Mouse (Mus musculus) ZHBTc4 (cell line): ENCODE measurements around the gene Pdilt.
A peak's percentile ranks its signal among the peaks of the same experiment; 100 is the strongest.

Experiments
- DNase-seq: peaks from one replicate; pipeline ENCODE4 v3.0.0-alpha.2; 2011; ENCODE audit warnings: low read depth, low spot score

The Pdilt gene

DNA sequence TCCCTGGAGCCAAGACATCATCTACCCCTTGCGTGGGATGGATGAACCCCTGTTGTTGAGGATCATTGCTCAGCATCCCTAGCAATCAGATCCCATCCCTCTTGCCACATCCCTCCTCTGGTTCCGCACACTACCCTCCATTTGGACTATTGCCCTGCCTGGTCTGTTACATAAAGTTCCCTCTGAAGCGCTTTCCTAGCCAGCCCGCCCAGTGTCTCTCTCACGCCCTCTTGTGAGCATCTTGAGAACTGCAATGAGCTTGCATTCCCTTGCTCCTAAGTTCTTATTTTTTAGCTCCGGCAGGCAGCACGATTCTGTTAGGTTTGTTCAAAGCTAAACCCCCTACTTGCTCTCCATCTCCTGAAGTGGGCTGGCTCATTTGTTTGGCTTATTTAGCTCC is 10.2 kb downstream of the Pdilt start:
- DNase-seq = peak; percentile 74

DNA sequence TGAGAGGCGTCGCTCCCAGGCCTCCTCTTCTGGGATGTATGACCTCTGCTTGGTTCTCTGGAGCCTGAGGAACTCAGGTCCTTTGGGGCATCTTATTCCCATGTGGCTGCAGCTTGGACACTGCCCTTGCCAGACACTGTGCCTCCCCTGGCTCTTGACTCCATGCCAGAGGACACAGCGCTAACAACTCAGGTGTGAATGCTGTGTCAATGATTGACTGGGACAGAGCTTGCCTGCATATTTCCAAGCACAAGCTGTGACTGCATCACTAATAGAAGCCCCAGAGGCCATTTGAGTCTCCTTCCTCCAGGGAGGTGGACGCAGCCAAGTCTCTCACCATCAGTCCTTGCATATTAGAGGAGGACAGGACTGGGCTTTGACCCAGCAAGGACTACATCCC is 12.1 kb downstream of the Pdilt start:
- DNase-seq = no peak

DNA sequence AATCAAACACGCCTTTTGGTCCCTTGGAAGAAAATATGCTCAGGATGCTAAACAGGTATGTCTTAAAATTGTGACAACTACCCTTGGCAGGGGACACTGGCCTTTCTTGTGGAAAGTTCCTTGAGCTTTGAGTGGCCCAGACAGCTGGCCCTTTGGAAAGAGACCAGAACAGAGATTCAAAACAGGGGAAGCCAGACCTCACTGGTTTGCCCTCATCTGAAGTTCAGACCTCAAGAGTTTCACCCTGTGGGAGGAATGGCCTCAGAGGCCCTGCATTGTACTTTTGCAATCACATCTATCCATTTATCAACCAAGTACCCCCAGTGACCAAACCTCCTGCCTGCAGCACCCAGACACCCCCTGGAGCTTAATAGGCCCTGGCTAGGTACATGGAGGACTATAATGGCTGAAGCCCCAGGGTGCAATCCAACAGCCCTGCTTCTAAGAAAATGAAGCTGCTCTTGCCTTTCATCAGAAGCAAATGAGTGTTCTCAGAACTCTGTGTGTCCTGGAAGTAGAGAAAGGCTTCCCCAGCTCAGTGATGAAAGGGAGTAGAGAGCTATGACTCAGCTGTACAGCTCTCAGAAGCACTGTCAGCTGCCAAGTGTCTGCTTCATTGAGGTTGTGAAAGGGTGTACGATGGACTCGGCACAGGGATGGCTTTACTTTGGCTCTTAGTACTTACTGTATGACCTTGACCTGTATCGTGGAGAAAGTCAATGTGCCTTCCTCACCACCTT is 33.1 kb downstream of the Pdilt start:
- no peak for DNase-seq

DNA sequence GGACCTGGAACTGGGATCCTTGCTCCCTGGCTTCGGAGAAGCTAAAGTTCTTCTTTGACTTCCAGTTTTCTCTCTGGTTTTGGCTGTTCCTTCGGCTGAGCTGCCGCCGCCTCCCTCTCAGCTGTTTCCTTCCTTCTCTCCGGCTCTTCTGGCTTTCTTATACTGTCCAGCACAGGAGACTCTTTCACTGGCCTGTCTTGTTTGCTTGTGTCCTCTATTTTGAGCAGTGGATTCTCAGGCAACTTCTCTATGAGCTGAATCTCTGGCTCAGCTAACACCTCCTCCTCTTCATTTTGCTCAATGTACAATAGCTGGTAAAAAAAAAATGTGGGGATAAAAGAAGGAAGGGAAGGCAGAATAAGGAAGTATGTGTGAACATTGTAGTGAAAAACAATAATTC is 36.6 kb downstream of the Pdilt start:
- no peak for DNase-seq

DNA sequence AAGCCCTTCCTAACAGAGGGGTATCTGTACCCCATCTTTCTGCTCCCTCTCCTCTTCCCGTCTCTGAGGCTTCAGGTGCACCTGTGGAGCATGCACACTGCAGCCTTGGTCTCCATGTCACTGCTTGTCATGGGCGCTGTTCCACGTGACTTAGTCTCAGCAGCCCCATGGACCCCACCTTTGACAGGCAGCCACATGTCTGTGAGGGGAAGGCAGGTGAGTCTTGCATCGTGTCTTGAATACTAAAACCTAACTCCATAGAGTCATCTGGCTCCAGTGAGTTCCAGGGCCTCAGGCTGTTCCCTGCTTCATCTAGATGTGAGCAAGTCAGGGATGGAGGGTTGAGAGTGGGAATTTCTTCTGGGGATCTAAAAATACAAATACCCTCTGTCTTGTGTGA is 39.1 kb downstream of the Pdilt start:
- no peak for DNase-seq

DNA sequence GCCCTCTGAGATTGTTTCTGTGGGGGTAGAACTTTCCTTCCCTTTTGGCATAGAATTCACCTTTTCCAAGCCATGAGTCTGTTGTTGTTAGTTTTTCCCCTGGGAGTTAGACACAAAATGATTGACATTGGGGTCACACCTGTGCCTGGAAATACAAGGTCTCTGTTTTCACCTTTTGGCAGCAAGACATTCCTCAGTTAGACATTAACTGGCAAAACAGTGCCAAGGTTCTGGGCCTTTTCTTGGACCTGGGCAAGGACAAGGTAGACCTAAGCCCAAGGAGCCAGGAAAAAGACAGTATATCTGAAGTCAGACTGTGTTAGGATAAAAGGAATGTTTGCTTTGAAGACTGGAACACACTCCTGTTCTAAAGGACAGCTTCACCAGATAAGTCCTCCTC is 44.0 kb downstream of the Pdilt start, which contains the start of gene Umod:
Umod (minus strand) TSS at position 27 of the 400 bp plus-strand sequence.
- DNase-seq = no peak

DNA sequence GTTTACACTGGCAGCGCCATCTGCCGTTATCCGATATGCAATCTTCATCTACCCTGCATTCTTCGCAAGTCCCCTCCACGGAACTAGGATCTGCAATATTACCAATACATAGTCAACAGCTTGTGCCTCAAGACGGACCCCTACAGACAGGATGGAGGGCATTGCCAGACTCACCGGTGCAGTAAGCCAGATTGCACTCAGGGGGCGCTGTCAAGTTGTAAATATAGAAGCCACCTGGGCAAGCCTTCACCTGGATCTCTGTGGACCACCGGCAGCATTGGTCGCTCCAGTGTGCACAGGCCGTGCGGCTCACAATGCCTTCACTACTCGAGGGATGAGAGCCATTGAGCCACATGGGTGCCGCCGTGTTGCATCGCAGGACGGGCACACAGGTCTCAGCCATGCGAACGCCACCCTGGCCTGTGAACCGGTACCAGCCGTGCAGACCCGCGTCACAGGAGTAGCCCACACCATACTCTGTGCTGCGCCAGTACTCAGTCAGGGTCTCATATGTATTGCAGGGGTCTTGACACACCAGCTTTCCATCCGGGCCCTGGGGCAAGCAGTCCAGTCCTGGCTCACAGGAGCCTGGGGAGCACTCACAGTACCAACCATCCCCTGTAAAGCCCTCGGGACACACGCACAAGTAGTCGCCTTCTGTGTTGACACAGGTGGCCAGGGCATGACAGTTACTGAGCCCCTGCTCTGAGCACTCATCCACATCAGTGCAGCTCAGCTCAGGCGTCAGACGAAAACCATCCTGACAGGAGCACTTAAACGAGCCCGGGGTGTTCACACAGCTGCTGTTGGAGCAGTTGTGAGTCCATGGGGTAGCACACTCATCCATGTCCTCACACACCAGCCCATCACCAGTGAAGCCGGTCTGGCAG is 46.5 kb downstream of the Pdilt start:
- peak; percentile 12 for DNase-seq

DNA sequence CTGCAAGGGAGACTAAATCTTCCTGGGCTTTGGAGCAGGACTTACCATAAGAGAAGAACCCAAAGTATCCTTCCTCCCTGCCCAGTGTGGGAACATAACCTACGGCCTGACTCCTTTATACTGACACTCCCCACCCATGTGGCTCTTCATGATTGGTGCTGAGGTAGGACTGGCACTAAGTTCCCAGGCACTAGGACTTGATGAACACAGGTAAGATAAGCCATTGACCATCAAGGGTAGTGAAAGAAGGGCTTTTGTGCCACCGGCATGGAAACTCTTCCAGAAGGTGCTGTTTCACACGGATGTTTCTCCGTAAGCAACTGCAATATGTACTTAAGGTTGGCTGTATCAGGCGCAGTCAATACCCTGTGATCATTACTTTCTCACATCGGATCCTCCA is 64.1 kb downstream of the Pdilt start, which contains the start of gene Gp2:
Gp2 (minus strand) TSS at position 101 of the 400 bp plus-strand sequence.
- DNase-seq = no peak

DNA sequence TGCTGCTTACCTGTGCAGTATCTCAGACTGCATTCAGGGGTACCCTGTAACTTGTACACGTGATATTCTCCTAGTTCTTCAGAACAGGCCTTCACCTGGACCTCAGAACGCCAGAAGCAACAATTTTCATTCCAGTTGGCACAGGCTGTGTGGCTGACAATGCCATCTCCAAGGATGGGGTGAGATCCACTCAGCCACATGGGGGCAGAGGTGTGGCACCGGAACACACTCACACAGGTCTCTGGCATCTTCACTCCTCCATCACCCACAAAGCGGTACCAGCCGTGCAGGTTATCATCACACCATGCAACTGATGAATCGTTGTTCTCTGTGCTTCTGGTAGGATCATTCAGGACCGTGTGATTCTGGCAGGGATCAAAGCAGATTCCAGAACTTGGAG is 69.1 kb downstream of the Pdilt start:
- DNase-seq = no peak

DNA sequence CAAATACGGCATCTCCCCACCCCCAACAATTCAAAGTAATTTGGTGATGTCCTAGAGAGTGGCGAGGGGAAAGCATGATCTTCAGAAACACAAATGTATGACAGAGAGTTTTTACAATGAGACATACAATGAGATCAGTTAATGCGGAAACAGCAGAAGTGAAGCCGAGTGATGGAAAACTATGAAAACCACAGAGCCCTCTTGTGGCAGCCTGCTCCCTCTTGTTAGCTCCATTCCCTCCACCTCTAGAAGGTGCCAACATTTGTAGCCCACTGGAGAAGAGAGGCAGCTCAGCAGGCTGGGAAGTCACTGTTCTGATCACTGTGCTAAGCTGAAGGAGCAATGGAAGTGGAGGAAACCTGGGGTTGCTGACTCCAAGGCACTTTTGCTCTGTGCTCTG is 79.4 kb downstream of the Pdilt start:
- no peak for DNase-seq

DNA sequence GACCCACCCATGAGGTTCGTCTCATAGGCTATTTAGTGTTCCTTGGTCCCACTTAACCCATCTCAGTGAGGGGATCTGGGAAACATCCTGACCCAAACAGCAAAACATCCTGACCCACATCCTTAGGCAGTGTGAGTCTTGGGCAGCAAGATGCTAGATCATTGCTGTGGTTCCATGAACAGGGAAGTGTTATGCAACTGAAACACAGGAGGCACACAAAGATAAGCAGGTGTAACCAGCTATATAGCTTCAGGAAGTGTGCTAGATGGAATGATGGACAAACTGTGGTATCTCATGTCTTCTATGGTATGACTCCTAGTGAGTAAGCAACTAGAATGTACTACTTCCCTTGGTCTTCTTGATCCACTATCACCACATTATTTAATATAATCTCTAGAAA is 81.4 kb downstream of the Pdilt start:
- no peak for DNase-seq
